Mouse (Mus musculus) urinary bladder, adult 18-20 months (tissue): Measurements from ENCODE around the gene Stat5a.

ENCODE experiments used
- DNase-seq, 2 experiments: peaks; one replicate each; pipeline ENCODE4 v3.0.0; 2022; ENCODE audit warnings: low spot score in 2 of 2, mixed read lengths in 2 of 2

Gene Stat5a

DNA sequence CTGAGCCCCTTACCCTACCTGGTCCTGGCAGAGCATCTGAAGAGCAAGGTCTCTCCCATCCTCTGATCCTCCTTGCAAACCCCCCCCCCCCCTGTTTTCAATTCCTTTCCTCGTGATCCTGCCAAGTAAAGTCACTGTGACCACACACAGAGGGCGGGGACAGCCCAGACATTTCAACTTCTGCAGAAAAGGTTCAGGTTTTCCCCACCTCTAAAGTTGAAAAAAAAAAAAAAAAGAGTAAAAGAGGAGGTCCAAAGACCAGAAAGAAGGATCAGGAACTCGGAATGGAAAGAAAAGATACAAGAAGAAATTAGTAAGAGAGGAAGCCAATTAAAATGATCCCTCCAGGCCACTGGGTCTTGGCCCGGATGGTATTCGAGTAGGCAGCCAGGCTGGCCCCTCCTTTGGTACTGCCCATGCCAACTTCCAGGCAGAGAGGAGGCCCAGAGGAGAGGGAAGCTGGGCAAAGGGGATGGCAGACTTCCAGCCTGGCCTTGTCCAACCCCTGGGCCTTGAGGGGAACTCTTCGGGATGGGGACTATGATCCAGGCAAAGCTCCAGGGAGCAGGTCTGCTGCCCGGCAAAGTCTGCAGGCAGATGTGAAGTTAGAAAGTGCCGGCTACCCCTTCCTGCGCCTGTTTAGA lies at the start of gene Stat5a:
Gene Stat5a (plus strand): TSS at position 417 of the 644 bp plus-strand sequence.
- no peak for DNase-seq

DNA sequence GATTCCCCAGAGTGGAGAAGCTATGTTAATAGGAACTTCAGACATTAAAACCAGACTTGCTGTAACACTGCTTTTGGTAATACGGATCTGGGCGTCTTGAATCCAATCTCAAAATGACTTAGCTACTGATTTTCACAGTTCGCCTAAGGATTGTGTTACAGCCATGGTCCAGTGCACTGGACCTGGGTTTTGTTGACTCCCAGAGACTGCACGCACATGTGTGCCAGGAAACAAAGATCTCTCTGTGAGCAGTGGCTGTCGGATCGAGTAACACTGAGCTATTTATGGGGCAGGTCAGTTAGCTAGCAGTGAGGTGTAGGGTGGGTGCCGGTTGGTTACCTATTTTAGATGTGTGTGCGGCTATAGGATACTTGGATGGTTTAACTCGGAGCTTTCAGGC lies 48.6 kb upstream of the Stat5a start:
- no peak for DNase-seq

DNA sequence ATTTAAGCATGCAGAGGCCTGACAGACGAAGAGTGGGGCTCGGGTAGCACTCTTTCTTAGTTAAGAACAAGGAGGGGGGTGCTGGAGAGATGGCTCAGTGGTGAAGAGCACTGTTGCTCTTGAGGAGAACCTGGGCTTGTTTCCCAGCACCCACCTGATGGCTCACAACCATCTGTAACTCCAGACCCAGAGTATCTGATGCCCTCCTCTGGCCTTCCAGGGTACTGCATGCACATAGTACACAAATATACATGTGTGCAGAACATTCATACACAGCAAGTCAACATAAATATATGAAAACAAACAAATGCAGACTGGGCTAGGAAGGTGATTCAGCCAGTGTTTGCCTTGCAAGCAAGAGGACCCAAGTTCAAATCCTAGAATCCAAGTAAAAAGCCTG lies 48.0 kb upstream of the Stat5a start:
- DNase-seq: no peak

DNA sequence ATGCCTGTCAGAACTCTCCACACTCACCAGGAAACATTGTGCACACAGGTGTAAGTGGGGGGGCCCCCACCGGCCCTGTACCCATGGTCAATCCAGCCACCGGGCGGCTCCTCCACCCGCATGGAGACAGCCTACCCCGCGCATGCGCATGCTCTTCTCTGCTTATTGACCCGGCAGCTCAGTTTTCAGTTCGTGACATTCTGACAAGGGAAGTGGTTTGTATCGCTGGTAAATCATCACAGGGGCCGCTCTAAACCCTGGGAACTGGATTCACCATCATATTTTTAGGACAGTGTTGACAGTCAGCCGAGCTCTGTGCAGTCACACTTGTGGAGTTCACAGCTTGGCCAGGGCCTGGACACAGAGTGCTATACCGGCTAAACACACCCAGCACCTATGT lies 44.7 kb upstream of the Stat5a start:
- peak; percentile 61 to 65 for DNase-seq

DNA sequence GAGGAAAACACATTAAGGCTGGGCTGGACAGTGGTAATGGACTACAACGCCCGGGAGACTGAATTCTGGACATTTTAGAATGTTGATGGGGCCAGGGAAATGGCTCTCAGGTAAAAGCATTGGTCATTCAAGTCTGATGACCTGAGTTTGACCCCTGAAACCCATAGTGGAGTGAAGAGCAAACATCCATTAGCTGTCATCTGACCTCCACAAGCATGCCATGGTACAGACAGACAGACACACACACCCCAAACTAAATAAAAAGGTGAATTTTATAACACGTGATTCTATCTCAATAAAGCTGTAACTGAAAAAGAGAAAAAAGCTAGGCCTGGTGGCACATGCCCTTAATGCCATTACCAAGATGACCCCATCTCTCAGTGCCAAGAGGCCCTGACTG lies 42.8 kb upstream of the Stat5a start:
- DNase-seq: no peak

DNA sequence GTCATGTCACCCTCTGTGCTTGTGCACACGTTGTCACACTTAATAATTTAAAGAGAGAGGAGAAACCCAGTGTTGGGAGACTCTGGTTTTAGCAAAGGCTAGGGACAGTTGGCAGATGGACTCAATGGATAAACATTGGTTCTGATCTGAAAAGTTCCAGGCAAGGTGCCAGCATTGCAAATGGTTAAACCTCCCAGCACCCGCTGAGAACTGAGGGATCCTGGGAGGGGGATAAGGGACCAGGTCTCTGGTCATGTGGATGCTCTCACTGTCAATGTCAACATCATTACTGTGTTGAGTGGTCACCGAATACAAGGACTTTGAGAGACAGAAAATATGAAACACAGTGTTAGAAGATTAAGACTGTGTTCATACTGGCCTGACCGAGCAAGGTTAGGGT lies 42.4 kb upstream of the Stat5a start:
- no peak for DNase-seq

DNA sequence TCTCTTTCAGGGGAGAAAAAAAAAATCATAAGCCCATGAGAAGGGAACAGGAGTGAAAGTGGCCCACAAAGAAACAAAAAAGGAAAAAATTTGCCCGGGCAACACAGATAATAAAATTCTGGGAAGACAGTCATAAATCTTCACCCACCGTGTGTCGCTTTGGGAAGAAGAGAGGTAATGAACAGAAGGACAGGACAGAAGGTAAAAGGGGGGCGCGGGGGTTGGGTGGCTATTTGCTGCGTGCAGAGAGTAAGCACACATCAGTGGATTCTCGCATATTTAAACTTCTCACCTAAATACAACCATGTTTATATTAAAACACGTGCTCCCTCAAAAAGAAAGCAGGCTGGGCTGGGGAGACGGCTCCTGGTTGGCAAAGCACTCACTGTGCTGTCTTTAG lies 41.8 kb upstream of the Stat5a start:
- no peak for DNase-seq

DNA sequence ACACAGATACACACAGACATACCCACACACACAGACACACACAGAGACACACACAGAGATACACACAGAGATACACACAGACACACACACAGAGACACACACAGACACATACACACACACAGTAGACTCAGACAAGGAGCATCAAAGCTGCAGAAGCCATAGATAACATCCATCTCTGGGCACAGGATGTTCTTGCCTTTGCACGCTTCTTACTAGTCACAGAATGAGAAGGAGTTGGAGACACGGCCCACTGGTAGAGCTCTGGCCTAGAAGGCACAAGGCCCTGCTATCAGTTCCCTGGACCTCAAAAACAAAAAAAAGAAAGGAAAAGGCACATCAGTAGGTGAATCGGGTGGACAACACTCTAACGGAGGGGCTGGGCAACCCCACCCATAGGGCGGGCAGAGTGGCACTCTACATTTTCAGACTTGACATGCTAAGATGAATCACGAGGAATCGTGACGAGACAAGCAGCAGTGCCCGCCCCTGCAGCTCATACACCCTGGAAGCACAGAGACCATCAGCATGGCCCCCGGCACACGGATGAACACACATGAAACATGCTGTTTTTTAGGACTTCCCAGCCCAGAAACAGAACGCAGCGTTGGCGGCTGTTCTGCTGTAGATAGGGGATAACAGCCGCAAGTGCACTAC lies 40.7 kb upstream of the Stat5a start:
- DNase-seq: no peak

DNA sequence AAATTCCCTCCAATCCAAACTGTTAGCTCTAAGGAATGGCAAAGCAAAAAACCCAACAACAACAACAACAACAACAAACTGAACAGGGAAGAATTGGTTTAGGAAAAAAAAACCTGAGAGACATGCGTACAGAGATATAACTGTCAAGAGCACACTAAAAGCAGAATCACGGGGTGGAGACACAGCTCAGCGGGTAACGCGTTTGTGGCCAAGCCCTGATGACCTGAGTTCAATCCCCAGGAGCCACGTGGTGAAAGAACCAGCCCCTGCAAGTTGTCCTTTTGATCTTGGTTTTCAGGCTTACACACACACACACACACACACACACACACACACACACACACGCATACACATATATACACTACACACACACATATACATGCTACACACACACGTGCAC lies 40.1 kb upstream of the Stat5a start:
- DNase-seq: no peak

DNA sequence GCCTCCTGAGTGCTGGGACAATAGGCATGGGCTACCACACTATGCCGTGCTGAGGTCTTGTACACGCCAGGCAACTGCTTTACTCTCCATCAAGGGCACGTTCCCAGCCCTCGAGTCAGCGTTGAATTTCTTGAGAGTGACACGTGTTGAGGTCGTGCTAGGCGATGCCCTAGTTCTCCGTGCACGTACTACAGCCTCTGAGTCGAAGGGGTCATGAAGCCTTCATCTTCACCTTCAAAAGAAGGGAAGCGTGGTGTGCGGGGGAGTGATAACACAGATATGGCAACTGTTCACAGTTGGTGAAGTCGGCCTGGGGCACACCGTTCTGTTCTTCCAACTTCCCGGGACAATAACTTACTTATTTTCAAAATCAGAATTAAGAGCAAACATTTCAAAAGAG lies 39.5 kb upstream of the Stat5a start:
- no peak for DNase-seq

DNA sequence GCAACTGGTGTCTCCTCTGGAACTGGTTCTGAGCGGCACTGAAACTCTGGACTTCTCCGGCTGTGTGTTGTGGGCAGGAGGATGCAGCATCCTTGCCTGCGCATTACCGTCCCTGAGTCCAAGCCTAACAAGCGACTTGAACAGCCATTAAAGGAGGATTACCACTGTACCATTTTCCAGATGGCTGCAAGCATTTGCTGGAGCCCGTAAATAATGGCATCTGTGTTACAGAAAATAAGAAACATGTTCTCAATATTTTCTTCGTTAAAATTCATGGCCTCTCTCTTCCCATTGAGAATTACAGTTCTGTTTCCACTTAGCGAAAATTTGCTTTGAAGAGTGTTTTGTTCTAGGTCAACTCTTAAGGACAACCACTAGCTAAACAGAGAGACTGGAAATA lies 39.1 kb upstream of the Stat5a start:
- DNase-seq: no peak

DNA sequence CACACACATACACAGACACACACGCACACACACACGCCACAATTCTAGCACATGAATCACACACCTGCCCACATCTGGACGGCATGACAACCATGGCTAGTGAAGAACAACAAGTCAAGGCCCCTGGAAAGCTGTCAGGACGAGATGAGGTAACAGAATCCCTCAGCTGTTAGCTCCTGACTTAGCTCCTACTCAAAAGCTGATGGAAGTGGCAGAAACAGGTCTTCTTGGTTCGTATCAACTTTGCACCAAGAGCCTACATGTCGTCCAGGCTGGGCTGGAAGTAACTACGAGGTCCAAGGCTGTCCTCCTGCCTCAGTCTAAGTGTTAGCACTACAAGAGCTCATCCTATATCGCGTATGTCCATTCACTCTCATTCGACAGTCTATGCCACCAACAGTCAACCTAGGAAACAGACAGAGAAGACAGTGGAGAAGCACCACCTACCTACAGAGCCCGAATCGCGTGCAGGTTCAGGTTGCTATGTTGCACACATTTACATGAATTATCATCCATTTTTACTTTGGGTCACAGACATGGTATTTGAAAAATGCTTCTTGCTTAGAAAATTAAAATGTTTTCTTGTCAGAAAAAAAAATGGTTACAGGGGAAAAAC lies 37.4 kb upstream of the Stat5a start:
- DNase-seq: no peak

DNA sequence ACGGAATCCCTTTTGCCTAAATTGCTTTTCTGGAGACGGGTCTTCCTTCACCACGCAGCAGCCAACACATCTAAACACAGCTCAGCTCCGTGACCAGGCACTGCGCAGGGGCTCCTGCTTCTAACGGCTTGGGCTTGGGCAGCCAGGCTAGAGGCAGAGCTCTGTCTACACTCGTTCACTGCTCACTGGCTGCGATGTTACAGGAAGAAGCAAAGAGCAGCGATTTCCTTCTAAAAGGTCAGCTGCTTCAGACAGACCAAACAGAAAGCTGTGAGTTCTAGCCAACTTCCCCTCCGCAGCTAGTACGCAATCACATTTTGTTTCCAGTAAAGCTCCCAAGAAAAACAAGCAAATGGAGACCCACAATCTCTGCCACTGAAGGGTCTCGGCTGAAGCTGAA lies 36.8 kb upstream of the Stat5a start:
- DNase-seq: peak in 1 of 2 experiments; percentile 31

DNA sequence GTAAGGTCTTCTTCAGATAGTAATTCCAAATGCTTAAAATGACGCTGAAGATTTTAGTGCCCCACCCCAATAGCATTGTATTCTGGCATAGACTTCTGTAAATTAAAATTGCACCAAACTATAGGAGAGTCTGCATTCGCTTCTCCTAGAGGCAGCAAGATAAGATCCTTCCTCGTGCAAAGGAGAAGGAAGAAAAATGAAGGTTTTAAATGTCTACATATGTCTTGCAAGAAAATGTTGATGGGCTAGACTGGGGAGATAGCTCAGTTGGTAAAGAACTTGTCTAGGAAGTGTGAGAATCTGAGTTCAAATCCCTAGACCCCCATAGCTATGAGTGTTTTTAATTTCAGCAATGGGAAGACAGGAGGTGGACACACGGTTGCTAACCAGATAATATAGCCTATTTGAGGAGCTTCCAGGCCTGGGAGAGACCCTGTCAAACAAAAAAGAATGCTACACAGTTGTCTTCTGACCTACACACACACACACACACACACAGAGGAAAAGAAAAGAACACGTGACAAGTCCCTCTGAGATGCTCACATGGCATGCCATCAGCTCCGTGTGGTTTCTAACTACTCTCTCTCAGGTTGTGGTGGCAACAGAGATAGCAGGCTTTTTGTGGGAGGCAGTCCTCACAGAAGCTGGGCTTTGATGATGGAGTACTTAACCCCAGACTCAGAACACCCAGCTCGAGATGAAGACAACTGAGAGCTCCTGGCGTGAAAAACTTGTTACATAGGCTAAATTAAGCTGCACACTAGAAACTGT lies 35.4 kb upstream of the Stat5a start:
- no peak for DNase-seq

DNA sequence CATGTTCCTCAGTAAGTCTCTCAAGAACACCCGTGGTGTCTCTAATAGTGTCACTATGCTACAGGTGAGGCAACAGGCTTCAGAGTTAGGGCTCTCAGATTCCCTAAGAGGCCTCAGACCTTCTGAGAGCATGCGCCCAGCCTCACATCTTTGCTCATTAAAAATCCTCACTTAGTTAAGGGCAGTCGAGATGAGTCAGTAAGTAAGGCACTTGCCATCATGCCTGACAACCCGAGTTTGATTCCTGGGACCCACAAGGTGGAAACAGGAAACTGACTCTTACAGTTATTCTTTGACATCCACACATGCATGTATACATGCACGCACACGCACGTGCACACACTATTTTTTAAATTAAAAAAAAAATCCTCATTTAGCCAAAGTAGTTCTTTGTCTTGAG lies 34.7 kb upstream of the Stat5a start:
- DNase-seq: no peak

DNA sequence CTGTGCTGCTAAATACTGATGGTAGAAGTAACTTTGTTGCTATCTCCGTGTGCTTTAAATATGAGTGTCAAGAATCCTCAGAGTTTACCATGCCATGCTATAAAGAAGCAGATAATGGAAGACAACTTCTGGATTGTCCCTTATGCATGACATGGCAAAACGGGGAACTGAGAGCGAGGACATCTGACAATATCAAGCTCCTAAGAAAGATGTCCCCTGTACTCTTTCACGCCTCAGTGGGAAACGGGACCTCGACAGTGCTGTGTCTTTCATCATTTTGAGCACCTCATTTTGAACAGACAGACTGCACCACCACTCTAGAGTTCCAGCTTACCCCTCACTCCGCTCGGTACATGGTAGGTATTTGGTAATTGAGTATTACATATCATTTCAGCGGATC lies 33.7 kb upstream of the Stat5a start:
- no peak for DNase-seq

DNA sequence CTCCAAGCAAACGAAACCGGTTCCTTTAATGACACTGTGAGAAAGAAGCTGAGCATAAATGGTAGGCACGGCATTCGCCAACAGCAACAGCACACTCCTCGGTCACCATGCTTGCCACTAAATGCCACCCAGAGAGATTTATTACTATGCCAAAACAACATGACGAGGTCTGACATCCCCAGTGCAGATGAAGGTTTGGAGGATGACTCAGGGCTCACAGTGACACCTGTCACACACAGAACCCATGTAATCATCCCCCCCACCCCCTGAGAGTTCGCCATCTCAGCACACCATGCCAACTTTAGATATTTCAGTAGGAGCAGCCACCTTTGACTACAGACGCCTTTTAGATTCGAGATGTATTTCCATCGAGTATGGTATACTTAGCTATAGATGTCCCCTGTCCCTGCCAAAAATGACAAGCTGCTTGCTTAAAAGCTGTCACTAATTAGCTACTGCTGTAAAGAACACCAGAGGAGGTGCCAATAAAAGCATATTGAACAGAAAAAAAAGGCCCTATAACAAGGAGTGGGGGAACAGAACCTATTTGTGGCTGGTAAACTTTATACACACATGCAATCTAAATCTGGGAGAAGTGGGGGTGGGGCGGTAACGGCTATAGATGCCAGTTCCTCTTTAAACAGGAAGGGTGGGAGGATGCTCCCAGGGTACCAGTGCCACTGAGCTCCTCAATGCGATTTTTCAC lies 32.8 kb upstream of the Stat5a start:
- DNase-seq: no peak

DNA sequence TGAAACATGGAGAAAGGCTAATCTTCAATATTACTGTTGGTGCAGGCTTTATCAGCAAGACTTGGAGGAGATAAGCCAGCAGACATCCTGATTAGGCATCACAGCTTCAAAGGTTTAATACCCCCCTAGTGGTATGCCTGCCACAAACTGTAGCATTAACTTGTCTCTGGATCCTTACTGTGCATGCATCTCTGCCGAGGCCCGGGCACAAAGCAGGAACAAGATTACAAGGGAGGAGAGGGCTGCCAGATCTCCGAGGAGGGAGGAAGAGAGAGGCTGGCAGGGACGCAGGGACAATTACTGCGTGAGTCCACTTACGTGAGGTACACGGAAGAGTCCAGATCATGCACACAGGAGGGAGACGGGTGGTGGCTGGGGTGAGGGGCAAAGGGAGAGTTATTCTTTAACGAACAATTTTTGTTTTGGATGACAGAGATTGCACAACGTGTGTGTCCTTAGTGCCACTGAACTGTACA lies 30.4 kb upstream of the Stat5a start:
- DNase-seq: no peak

DNA sequence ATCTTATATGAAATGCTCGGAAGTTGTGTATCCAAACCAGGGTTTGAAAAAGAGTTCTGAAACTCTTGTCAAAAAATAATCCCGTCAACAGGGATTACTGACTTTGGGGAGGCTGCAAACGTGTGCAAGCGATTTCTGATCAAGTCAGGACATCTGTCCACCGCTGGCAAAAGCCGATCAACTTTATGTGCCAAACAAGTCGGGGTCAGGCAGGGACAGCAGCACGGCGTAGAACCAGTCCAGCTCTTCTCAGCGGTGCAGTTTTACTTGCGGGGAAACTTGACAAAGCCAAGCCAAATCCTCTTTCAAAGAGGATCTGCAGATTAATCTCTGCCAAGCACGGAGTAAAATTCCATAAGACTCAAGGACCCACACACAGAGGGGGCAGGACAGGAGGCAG lies 29.5 kb upstream of the Stat5a start:
- DNase-seq: no peak

DNA sequence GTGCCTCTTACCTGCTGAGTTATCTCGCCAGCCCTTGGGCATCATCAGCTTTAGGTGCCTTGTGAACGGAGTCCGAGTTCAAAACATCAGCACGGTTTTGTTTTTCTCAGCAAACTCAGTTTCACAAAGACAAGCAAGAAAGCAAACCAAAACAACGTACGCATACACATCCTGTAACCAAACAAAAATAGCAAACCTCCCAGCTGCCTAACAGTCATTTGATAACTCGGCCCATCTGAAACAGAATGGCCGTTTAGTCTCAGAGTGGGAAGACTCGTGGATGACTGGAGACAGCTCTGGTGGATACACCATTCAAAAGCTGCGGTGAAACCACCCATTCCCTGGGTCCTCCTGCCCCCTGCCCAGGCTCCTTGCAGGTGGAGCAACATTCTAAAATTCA lies 27.8 kb upstream of the Stat5a start:
- no peak for DNase-seq

DNA sequence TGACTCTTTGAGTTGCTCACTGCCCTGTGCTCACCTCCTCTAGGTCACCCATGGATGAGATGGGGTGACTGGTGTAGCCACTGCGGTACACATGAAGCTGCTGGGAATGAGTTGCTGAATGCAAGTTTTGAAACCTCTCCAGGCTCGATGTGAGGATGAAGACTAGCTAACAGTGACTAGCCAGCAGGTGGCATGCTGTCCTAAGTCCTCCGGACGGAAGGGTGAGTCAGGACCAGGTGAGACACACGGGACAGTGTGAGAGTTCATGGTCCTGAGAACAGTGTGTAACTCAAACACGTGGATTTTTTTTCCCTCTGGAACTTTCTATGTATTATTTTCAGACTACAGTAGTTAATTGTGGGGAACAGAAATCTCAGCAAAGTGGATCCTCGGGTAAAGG lies 25.7 kb upstream of the Stat5a start:
- peak in 1 of 2 experiments; percentile 29 for DNase-seq
